Mouse (Mus musculus): ENCODE measurements at regions not wholly inside any gene's neighbourhood (a gene's known extent, or its start where the extent isn't known, plus 50 kb on each side); places are given as distances from the start of the nearest gene placed in this dataset.

DNA sequence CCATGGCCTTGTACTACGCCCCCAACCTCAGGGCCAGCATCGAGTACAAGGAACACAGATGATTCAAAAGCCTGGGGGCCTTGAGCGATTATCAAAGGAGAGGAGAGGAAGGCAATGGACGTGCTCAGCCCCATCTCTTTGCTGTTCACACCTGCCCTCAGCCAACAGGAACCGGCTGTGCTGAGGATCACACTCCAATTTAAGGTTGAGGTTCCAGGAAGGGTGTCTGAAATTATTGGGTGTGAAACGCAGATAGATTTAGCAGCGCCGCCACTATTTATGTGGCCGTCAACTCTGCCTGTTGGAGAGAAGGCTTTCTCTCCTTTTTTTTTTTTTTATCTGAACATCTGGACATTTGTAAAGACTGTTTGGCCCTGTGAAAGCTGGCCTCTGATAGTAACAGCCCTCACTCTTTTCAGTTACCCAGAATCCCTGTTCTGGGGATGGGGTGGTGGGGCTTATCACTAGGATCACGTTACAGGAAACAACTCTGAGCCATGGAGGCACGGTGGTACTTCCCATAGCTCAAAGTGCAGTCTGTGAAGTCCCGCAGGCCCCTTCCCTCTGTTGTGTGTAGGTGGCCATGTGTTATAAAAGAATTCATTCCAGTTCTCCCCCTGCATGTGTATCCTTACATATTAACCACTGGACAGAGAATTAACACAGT lies 256.7 kb downstream of the Hs3st3b1 start:
- TF ChIP-seq MAX (IDR thresholded peaks at IDR 0.05; ENCODE audit: low read depth) = no peak
- TF ChIP-seq POLR2A (IDR thresholded peaks at IDR 0.05; ENCODE audit: insufficient read length, low read depth) = no peak
- TF ChIP-seq MYOG (IDR thresholded peaks at IDR 0.05; ENCODE audit: control insufficient read depth in 1 of 3, insufficient read depth in 1 of 3, insufficient read length in 2 of 3, low read depth in 2 of 3) = no peak
- no peak for TF ChIP-seq USF1 (IDR thresholded peaks at IDR 0.05; ENCODE audit: low read depth)
- no peak for TF ChIP-seq MYOD1 (IDR thresholded peaks at IDR 0.05; ENCODE audit: control insufficient read depth in 1 of 3, insufficient read length in 2 of 3, low read depth in 2 of 3)

Measured in myocyte (in vitro differentiated cells).